Mouse (Mus musculus) retina, adult 2 months (tissue): ENCODE data around the gene Primpol.
A peak's percentile ranks its signal among the peaks of the same experiment; 100 is the strongest.

ENCODE experiments used
- DNase-seq: peaks from one replicate; pipeline ENCODE4 v3.0.0-alpha.2; 2012; ENCODE audit warnings: low read depth, low spot score

The Primpol gene

GRCm38 (mm10) chr8:46562333-46562732 is 54.7 kb downstream of the Primpol start:
- no peak for DNase-seq

GRCm38 (mm10) chr8:46559428-46559827 is 57.6 kb downstream of the Primpol start:
- DNase-seq, result no peak

GRCm38 (mm10) chr8:46552441-46552765 is 64.6 kb downstream of the Primpol start:
- DNase-seq, result no peak

- peak; percentile 97 for DNase-seq
Measured at GRCm38 (mm10) chr8:46551615-46552440, 65.2 kb downstream of the Primpol start, which contains the start of gene Cenpu. Gene Cenpu (plus strand): TSS chr8:46552028.

- DNase-seq, result no peak
Measured at GRCm38 (mm10) chr8:46551029-46551428, 66.0 kb downstream of the Primpol start.

GRCm38 (mm10) chr8:46550058-46550457 is 67.0 kb downstream of the Primpol start:
- DNase-seq, result no peak

GRCm38 (mm10) chr8:46547245-46547644 is 69.8 kb downstream of the Primpol start:
- DNase-seq, result peak; percentile 46

- DNase-seq, result no peak
Measured at GRCm38 (mm10) chr8:46546431-46547176, 70.4 kb downstream of the Primpol start.

GRCm38 (mm10) chr8:46545854-46546253 is 71.2 kb downstream of the Primpol start:
- no peak for DNase-seq

GRCm38 (mm10) chr8:46543662-46544061 is 73.3 kb downstream of the Primpol start:
- DNase-seq, result no peak

- DNase-seq, result no peak
Measured at GRCm38 (mm10) chr8:46543191-46543590, 73.8 kb downstream of the Primpol start.

- DNase-seq, result no peak
Measured at GRCm38 (mm10) chr8:46539701-46540100, 77.3 kb downstream of the Primpol start.

- no peak for DNase-seq
Measured at GRCm38 (mm10) chr8:46533926-46534325, 83.1 kb downstream of the Primpol start.

- DNase-seq, result no peak
Measured at GRCm38 (mm10) chr8:46530541-46530940, 86.5 kb downstream of the Primpol start.

GRCm38 (mm10) chr8:46529508-46529907 is 87.5 kb downstream of the Primpol start:
- no peak for DNase-seq

- no peak for DNase-seq
Measured at GRCm38 (mm10) chr8:46526821-46527220, 90.2 kb downstream of the Primpol start.

GRCm38 (mm10) chr8:46526098-46526497 is 90.9 kb downstream of the Primpol start:
- no peak for DNase-seq
